Mouse (Mus musculus) adipocyte (in vitro differentiated cells): ENCODE measurements around the gene Ccnb1.
A peak's percentile ranks its signal among the peaks of the same experiment; 100 is the strongest.
"Not testable (repeated sequence)": the region's sequence is repeated elsewhere in the genome, so short reads cannot be mapped to it uniquely, and the experiment has no call there.

Experiments
- DNase-seq: peaks from one replicate; pipeline ENCODE4 v3.0.0-alpha.2; 2016; ENCODE audit warnings: low spot score

The Ccnb1 gene

GRCm38 (mm10) chr13:100786414-100786867 is at the start of gene Ccnb1:
Gene Ccnb1, minus strand, starts transcription at chr13:100786570.
- DNase-seq = peak; percentile 95

- DNase-seq = no peak
These were observed 48.4 kb upstream of the Ccnb1 start for GRCm38 (mm10) chr13:100834777-100835176.

- DNase-seq = no peak
These were observed 47.3 kb upstream of the Ccnb1 start for GRCm38 (mm10) chr13:100833640-100834002.

- peak; percentile 99 for DNase-seq
These were observed 46.6 kb upstream of the Ccnb1 start, which contains the start of gene Slc30a5 for GRCm38 (mm10) chr13:100832741-100833639. Gene Slc30a5, minus strand, starts transcription at chr13:100833427.

- peak; percentile 9 for DNase-seq
These were observed 45.8 kb upstream of the Ccnb1 start for GRCm38 (mm10) chr13:100832188-100832587.

GRCm38 (mm10) chr13:100831123-100831522 is 44.8 kb upstream of the Ccnb1 start:
- DNase-seq = no peak

- no peak for DNase-seq
These were observed 39.4 kb upstream of the Ccnb1 start for GRCm38 (mm10) chr13:100825627-100826410.

GRCm38 (mm10) chr13:100824916-100825315 is 38.5 kb upstream of the Ccnb1 start:
- no peak for DNase-seq

GRCm38 (mm10) chr13:100824306-100824705 is 37.9 kb upstream of the Ccnb1 start:
- no peak for DNase-seq

- DNase-seq = no peak
These were observed 37.5 kb upstream of the Ccnb1 start for GRCm38 (mm10) chr13:100823863-100824262.

GRCm38 (mm10) chr13:100814451-100814850 is 28.1 kb upstream of the Ccnb1 start:
- no peak for DNase-seq

GRCm38 (mm10) chr13:100805776-100806175 is 19.4 kb upstream of the Ccnb1 start:
- no peak for DNase-seq

- DNase-seq = no peak
These were observed 10.8 kb upstream of the Ccnb1 start for GRCm38 (mm10) chr13:100797171-100797570.

- no peak for DNase-seq
These were observed 2.7 kb upstream of the Ccnb1 start for GRCm38 (mm10) chr13:100789083-100789482.

- not testable (repeated sequence) for DNase-seq
These were observed 1.7 kb upstream of the Ccnb1 start for GRCm38 (mm10) chr13:100788057-100788456.

- DNase-seq = no peak
These were observed 1.1 kb upstream of the Ccnb1 start for GRCm38 (mm10) chr13:100787316-100788010.

- DNase-seq = no peak
These were observed 460 bp downstream of the Ccnb1 start for GRCm38 (mm10) chr13:100785806-100786413.

GRCm38 (mm10) chr13:100777491-100777890 is 8.9 kb downstream of the Ccnb1 start:
- no peak for DNase-seq

GRCm38 (mm10) chr13:100776710-100777109 is 9.7 kb downstream of the Ccnb1 start:
- no peak for DNase-seq

- no peak for DNase-seq
These were observed 10.3 kb downstream of the Ccnb1 start for GRCm38 (mm10) chr13:100776056-100776419.

- DNase-seq = peak; percentile 83
These were observed 10.9 kb downstream of the Ccnb1 start, which contains the start of gene Cenph for GRCm38 (mm10) chr13:100775252-100776055. Gene Cenph, minus strand, starts transcription at chr13:100775899.
